ENCODE assay signal across 20 mouse cellular contexts in the genomic region with DNA sequence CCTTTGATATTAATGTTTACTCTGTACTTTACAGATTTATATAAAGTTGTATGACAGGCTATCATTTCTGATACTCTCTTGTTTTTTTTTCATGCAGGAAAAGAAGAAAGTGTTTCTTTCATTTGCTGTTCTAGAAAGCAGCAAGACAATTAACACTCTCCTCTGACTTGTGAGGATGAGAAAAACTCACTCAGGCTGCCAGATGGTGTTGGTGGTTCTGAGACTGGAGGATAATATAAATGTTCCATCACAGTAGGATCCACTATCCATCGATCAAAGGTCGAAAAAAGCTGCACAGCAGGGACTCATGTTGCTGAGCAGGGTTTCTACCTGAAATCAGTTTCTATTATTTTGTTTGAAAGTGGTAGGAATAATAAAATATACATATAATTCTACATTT. TPM values are rescaled to one million over a fixed set of nuclear protein-coding genes. Genes with fewer than 3 reads are reported as not detected.
DNase-seq lines count a peak whose midpoint lies in the region; ATAC-seq and TF ChIP-seq lines count a peak whose summit lies in the region.
"Had no signal": no experiment of that assay in that cellular context is flagged by ENCODE, and none has a peak within 500 bp of the region (broad histone marks: within the 10 kb centered on the region; RNA-seq: fewer than 3 reads in every experiment).

No protein-coding gene starts in this region.

- WGBS in forebrain, embryonic 14.5 days: 72% methylated on average over 2 of the region's 2 CpGs
- 74% methylated on average over 2 of the region's 2 CpGs for WGBS in forebrain, embryonic 16.5 days
- WGBS in midbrain, embryonic 14.5 days: 76% methylated on average over 2 of the region's 2 CpGs
- WGBS in midbrain, embryonic 10.5 days: 88% methylated on average over 2 of the region's 2 CpGs

- no peaks in the 10 kb centered on the region for H3K9me3 ChIP-seq in forebrain, embryonic 14.5 days (replicated peaks; ENCODE audit: control insufficient read depth, low read length)
- no peaks in the 10 kb centered on the region for H3K9me3 ChIP-seq in forebrain, embryonic 16.5 days (ENCODE audit: control insufficient read depth, low read length)
- H3K9me3 ChIP-seq in midbrain, embryonic 14.5 days (ENCODE audit: control insufficient read depth, low read length): no peaks in the 10 kb centered on the region
- H3K9me3 ChIP-seq in midbrain, embryonic 10.5 days (replicated peaks): no peaks in the 10 kb centered on the region
- H3K9me3 ChIP-seq: embryonic facial prominence, embryonic 12.5 days; heart, embryonic 15.5 days had no signal

- no peaks in the 10 kb centered on the region for H3K36me3 ChIP-seq in forebrain, embryonic 14.5 days (ENCODE audit: control insufficient read depth, insufficient read depth, low read length)
- no peaks in the 10 kb centered on the region for H3K36me3 ChIP-seq in forebrain, embryonic 16.5 days (ENCODE audit: control insufficient read depth, insufficient read depth)
- H3K36me3 ChIP-seq in midbrain, embryonic 14.5 days (ENCODE audit: control insufficient read depth, insufficient read depth, low read length): no peaks in the 10 kb centered on the region
- no peaks in the 10 kb centered on the region for H3K36me3 ChIP-seq in midbrain, embryonic 10.5 days
- H3K36me3 ChIP-seq: embryonic facial prominence, embryonic 12.5 days; heart, embryonic 15.5 days had no signal

- H3K4me3 ChIP-seq in forebrain, embryonic 14.5 days (ENCODE audit: low read depth, low read length): no peak overlapping the region
- no peak overlapping the region for H3K4me3 ChIP-seq in forebrain, embryonic 16.5 days (replicated peaks; ENCODE audit: low read length)
- H3K4me3 ChIP-seq in midbrain, embryonic 14.5 days (replicated peaks; ENCODE audit: low read depth, low read length): no peak overlapping the region
- H3K4me3 ChIP-seq in midbrain, embryonic 10.5 days: no peak overlapping the region
- H3K4me3 ChIP-seq: embryonic facial prominence, embryonic 12.5 days; heart, adult 2 months; heart, embryonic 15.5 days had no signal

- no peaks in the 10 kb centered on the region for H3K27me3 ChIP-seq in forebrain, embryonic 14.5 days (replicated peaks; ENCODE audit: control insufficient read depth, insufficient read depth, low read length)
- no peaks in the 10 kb centered on the region for H3K27me3 ChIP-seq in forebrain, embryonic 16.5 days (replicated peaks; ENCODE audit: control insufficient read depth, insufficient read depth, low read length)
- no peaks in the 10 kb centered on the region for H3K27me3 ChIP-seq in midbrain, embryonic 14.5 days (ENCODE audit: control insufficient read depth, insufficient read depth, low read length)
- no peaks in the 10 kb centered on the region for H3K27me3 ChIP-seq in midbrain, embryonic 10.5 days (ENCODE audit: low read depth, poor library complexity, severe bottlenecking)
- H3K27me3 ChIP-seq: embryonic facial prominence, embryonic 12.5 days; heart, embryonic 15.5 days had no signal

- H3K9ac ChIP-seq in forebrain, embryonic 14.5 days (ENCODE audit: low read length): no peak overlapping the region
- no peak overlapping the region for H3K9ac ChIP-seq in forebrain, embryonic 16.5 days (replicated peaks; ENCODE audit: low read depth, low read length)
- no peak overlapping the region for H3K9ac ChIP-seq in midbrain, embryonic 14.5 days (replicated peaks; ENCODE audit: low read length)
- H3K9ac ChIP-seq: embryonic facial prominence, embryonic 12.5 days; heart, embryonic 15.5 days; hindbrain, embryonic 14.5 days had no signal

- peak; percentile 31 for DNase-seq in forebrain, embryonic 14.5 days (ENCODE audit: low spot score)
- peak; percentile 7 for DNase-seq in left cerebral cortex, adult 11 months (ENCODE audit: low spot score)
- no peak for DNase-seq in left cerebral cortex, postnatal 4 days
- DNase-seq in midbrain, embryonic 14.5 days: peak; percentile 3
- DNase-seq in midbrain, embryonic 10.5 days (ENCODE audit: low spot score): no peak
- peak; percentile 59 for DNase-seq in brain, embryonic 14.5 days (ENCODE audit: low read depth)
- DNase-seq in layer of hippocampus, adult 18-20 months (ENCODE audit: low spot score in 2 of 2): no peak
- DNase-seq: adrenal gland, postnatal 14 days; cerebellum, adult 2 months; gastrocnemius, postnatal 14 days; heart, adult 2 months; heart, postnatal 14 days had no signal

- no peak overlapping the region for H3K27ac ChIP-seq in forebrain, embryonic 14.5 days (ENCODE audit: low read depth, low read length)
- H3K27ac ChIP-seq in forebrain, embryonic 16.5 days (ENCODE audit: low read length): no peak overlapping the region
- no peak overlapping the region for H3K27ac ChIP-seq in midbrain, embryonic 14.5 days (replicated peaks; ENCODE audit: low read depth, low read length)
- no peak overlapping the region for H3K27ac ChIP-seq in midbrain, embryonic 10.5 days (replicated peaks)
- H3K27ac ChIP-seq: embryonic facial prominence, embryonic 12.5 days; heart, adult 2 months; heart, embryonic 15.5 days; hindbrain, embryonic 14.5 days had no signal

- intact Hi-C loops in left cerebral cortex, postnatal 4 days (cut with DNase I): no loop called here

- H3K4me2 ChIP-seq in forebrain, embryonic 14.5 days (ENCODE audit: low read length): no peak overlapping the region
- H3K4me2 ChIP-seq in forebrain, embryonic 16.5 days (ENCODE audit: low read length): no peak overlapping the region
- H3K4me2 ChIP-seq in midbrain, embryonic 14.5 days (ENCODE audit: low read length): no peak overlapping the region
- H3K4me2 ChIP-seq: embryonic facial prominence, embryonic 12.5 days; heart, embryonic 11.5 days; heart, embryonic 15.5 days; hindbrain, embryonic 14.5 days had no signal

- TF ChIP-seq CTCF in brain, embryonic 14.5 days (IDR thresholded peaks at IDR 0.05; ENCODE audit: borderline replicate concordance, extremely low read depth, insufficient read depth, insufficient read length): no peak

- no peak for ATAC-seq in forebrain, embryonic 14.5 days
- ATAC-seq in forebrain, embryonic 16.5 days: no peak
- ATAC-seq in midbrain, embryonic 14.5 days (ENCODE audit: low FRiP score, low TSS enrichment): no peak

- TF ChIP-seq POLR2A in brain, embryonic 14.5 days (IDR thresholded peaks at IDR 0.05; ENCODE audit: borderline replicate concordance, extremely low read depth, insufficient read depth, insufficient read length, poor library complexity, severe bottlenecking): no peak

- H3K4me1 ChIP-seq in forebrain, embryonic 14.5 days (ENCODE audit: control insufficient read depth, insufficient read depth, low read length): no peaks in the 10 kb centered on the region
- no peaks in the 10 kb centered on the region for H3K4me1 ChIP-seq in forebrain, embryonic 16.5 days (replicated peaks; ENCODE audit: control insufficient read depth, insufficient read depth, low read length)
- H3K4me1 ChIP-seq in midbrain, embryonic 14.5 days (ENCODE audit: control insufficient read depth, insufficient read depth, low read length): no peaks in the 10 kb centered on the region
- no peaks in the 10 kb centered on the region for H3K4me1 ChIP-seq in midbrain, embryonic 10.5 days
- H3K4me1 ChIP-seq: embryonic facial prominence, embryonic 12.5 days; heart, embryonic 15.5 days had no signal

RNA-seq across cellular contexts. Expression of gene Acot10, which starts 32.0 kb away (rescaled TPM):
- 0.17 and 0.25 TPM in 2 replicates for polyA plus RNA-seq in forebrain, embryonic 14.5 days (2014; fragmentation: Nextera tagmentation; extraction: Ambion mirVana)
- polyA plus RNA-seq in forebrain, embryonic 16.5 days (2015; fragmentation: Nextera tagmentation; extraction: Ambion mirVana): 0.26 TPM in 1 of 2 replicates, not detected in the other
- not detected for total RNA-seq in left cerebral cortex, postnatal 4 days (2021)
- polyA plus RNA-seq in midbrain, embryonic 14.5 days (2014; fragmentation: Nextera tagmentation; extraction: Ambion mirVana): 0.53 and 0.63 TPM in 2 replicates
- polyA plus RNA-seq in midbrain, embryonic 10.5 days (2016; fragmentation: Nextera tagmentation; extraction: Ambion mirVana): 0.16 TPM in 1 of 2 replicates, not detected in the other
- polyA plus RNA-seq in brain, embryonic 14.5 days (2012; rRNA removed): not detected in 2 replicates
- not detected for total RNA-seq in layer of hippocampus, adult 18-20 months (2021)
- total RNA-seq: adrenal gland, postnatal 14 days; gastrocnemius, adult 18-20 months; gastrocnemius, postnatal 14 days; heart, adult 2 months; heart, postnatal 14 days; hematopoietic stem cell, adult 5-6 weeks had no signal
- polyA plus RNA-seq: forebrain, embryonic 11.5 days; heart, adult 2 months had no signal

Comparison
In these comparisons a context has a peak if more than half of its experiments do, and no peak if none do; other contexts are left out.
1. DNase-seq: peak in forebrain, embryonic 14.5 days (single experiment), left cerebral cortex, adult 11 months (single experiment), midbrain, embryonic 14.5 days (single experiment) and brain, embryonic 14.5 days (single experiment); none in left cerebral cortex, postnatal 4 days (single experiment), midbrain, embryonic 10.5 days (single experiment) and layer of hippocampus, adult 18-20 months (0 of 2).